Mouse (Mus musculus) spleen, postnatal 4 days (tissue): ENCODE results near the gene Rad51ap2.
A peak's percentile ranks its signal among the peaks of the same experiment; 100 is the strongest.

ENCODE experiments used
- DNase-seq, 2 experiments: peaks; one replicate each; pipeline ENCODE4 v3.0.0; 2022; ENCODE audit warnings: low spot score in 2 of 2

Rad51ap2 gene

GRCm38 (mm10) chr12:11455549-11456194 lies at the start of gene Rad51ap2:
Rad51ap2 (plus strand) TSS chr12:11456079.
- DNase-seq: peak; percentile 74 to 82

GRCm38 (mm10) chr12:11407679-11408078 lies 48.2 kb upstream of the Rad51ap2 start:
- DNase-seq: no peak

GRCm38 (mm10) chr12:11418112-11418511 lies 37.8 kb upstream of the Rad51ap2 start:
- no peak for DNase-seq

- DNase-seq: no peak
These were observed 28.5 kb upstream of the Rad51ap2 start for GRCm38 (mm10) chr12:11427396-11427795.

GRCm38 (mm10) chr12:11433126-11433525 lies 22.8 kb upstream of the Rad51ap2 start:
- no peak for DNase-seq

GRCm38 (mm10) chr12:11433716-11434115 lies 22.2 kb upstream of the Rad51ap2 start:
- DNase-seq: no peak

GRCm38 (mm10) chr12:11434446-11434845 lies 21.4 kb upstream of the Rad51ap2 start:
- no peak for DNase-seq

GRCm38 (mm10) chr12:11435246-11436022 lies 20.4 kb upstream of the Rad51ap2 start:
- DNase-seq: no peak

- no peak for DNase-seq
These were observed 19.9 kb upstream of the Rad51ap2 start for GRCm38 (mm10) chr12:11436023-11436350.

GRCm38 (mm10) chr12:11436497-11437265 lies 19.2 kb upstream of the Rad51ap2 start, which contains the start of gene Vsnl1:
Vsnl1 (minus strand) TSS chr12:11436613.
- DNase-seq: no peak

GRCm38 (mm10) chr12:11437266-11437906 lies 18.5 kb upstream of the Rad51ap2 start:
- DNase-seq: peak; percentile 29 to 70

- no peak for DNase-seq
These were observed 17.9 kb upstream of the Rad51ap2 start for GRCm38 (mm10) chr12:11437907-11438447.

GRCm38 (mm10) chr12:11454146-11454545 lies 1.7 kb upstream of the Rad51ap2 start:
- DNase-seq: no peak

GRCm38 (mm10) chr12:11456213-11456612 lies 334 bp downstream of the Rad51ap2 start:
- no peak for DNase-seq

GRCm38 (mm10) chr12:11456632-11457031 lies 753 bp downstream of the Rad51ap2 start:
- no peak for DNase-seq
